Mouse (Mus musculus) C2C12 (cell line): ENCODE results near the gene Tut7. TPM values are rescaled to one million over a fixed set of nuclear protein-coding genes. Genes with fewer than 3 reads are reported as not detected.

ENCODE experiments used
- H3K27me3 ChIP-seq: one replicate; pipeline ENCODE4 v1.6.1; 2011; ENCODE audit not compliant: control insufficient read depth, insufficient read depth, insufficient read length
- H3K36me3 ChIP-seq: one replicate; pipeline ENCODE4 v1.6.1; 2011; ENCODE audit not compliant: control insufficient read depth, insufficient read depth
- H3K4me3 ChIP-seq: one replicate; pipeline ENCODE4 v1.5.1; 2011; ENCODE audit warnings: mild to moderate bottlenecking, control low read depth; ENCODE audit not compliant: poor library complexity, insufficient read depth, severe bottlenecking
- H3K79me2 ChIP-seq: one replicate; pipeline ENCODE4 v1.6.1; 2011; ENCODE audit not compliant: control insufficient read depth, insufficient read depth
- H3K79me3 ChIP-seq: one replicate; pipeline ENCODE4 v1.6.1; 2011; ENCODE audit warnings: low read depth, control low read depth
- H3ac ChIP-seq: one replicate; pipeline ENCODE3; 2011; ENCODE audit warnings: low read depth; ENCODE audit not compliant: control insufficient read depth, insufficient read length
- CEBPB ChIP-seq: IDR thresholded peaks from one replicate; pipeline ENCODE4 v1.6.1; 2011; ENCODE audit warnings: low read depth, mild to moderate bottlenecking, control low read depth, moderate library complexity
- CTCF ChIP-seq: IDR thresholded peaks from one replicate; pipeline ENCODE4 v1.5.1; 2011; ENCODE audit not compliant: control insufficient read depth, insufficient read depth, insufficient read length
- FOSL1 ChIP-seq: IDR thresholded peaks from one replicate; pipeline ENCODE4 v1.8.0; 2011; ENCODE audit warnings: mild to moderate bottlenecking, low read length; ENCODE audit not compliant: poor library complexity, insufficient read depth, severe bottlenecking
- MAX ChIP-seq: IDR thresholded peaks from one replicate; pipeline ENCODE4 v1.6.1; 2011; ENCODE audit warnings: mild to moderate bottlenecking, control low read depth
- MYOD1 ChIP-seq: IDR thresholded peaks from one replicate; pipeline ENCODE4 v1.6.1; 2011; ENCODE audit warnings: low read depth; ENCODE audit not compliant: control insufficient read depth, insufficient read length
- MYOG ChIP-seq: IDR thresholded peaks from one replicate; pipeline ENCODE4 v1.6.1; 2011; ENCODE audit not compliant: control insufficient read depth, insufficient read length; ENCODE audit errors: extremely low read depth
- USF1 ChIP-seq: IDR thresholded peaks from one replicate; pipeline ENCODE4 v1.6.1; 2011; ENCODE audit warnings: low read depth, mild to moderate bottlenecking, control low read depth, moderate library complexity
- polyA plus RNA-seq: library from polyadenylated mRNA; unstranded; fragments of >200 nt; fragmentation: generic; extraction: Trizol; gene quantifications from one replicate; pipeline ENCODE4 v1.2.1, GENCODE M21; 2012; ENCODE audit warnings: missing spikeins

Gene Tut7
- polyA plus RNA-seq, 1 experiment = 13.7 TPM

DNA sequence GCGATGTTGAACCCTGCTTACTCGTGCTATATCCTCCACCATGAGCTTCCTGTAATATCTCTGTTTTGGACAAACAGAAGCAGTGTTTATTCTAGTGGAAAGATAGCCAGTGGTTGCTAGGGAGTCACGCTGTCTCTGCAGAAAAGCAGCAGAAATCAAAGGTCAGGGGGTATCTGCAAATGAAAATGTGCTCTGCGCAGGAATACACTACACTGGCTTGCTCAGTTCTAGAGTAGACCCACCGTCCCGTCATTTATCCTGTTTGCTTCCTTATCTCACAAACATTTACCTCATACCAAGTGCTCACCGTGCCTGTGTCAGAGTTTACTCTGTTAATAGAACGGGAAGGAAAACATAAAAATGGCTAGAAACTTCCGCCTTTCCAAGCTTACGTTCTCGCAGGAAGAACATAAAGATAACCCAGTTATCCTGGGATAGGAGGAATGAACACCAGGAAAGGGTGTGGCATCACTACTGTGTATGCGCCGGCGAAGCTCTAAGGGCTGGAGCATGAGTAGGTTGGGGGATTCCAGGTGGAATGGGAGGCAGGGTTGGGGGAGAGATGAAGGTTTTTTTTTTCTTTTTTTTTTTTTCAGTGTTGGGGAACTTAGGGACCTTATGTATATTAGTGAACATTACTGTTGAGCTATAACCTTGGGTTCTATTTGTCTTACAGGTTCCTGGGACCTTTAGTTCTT, 13.3 kb upstream of the Tut7 start:
- no peaks in the 10 kb centered on the region for H3K27me3 ChIP-seq
- H3ac ChIP-seq = no peak overlapping the region
- no peaks in the 10 kb centered on the region for H3K79me3 ChIP-seq
- no peaks in the 10 kb centered on the region for H3K36me3 ChIP-seq
- no peak for TF ChIP-seq MYOD1
- no peak for TF ChIP-seq FOSL1
- TF ChIP-seq CEBPB = no peak
- TF ChIP-seq CTCF = no peak
- TF ChIP-seq MAX = no peak
- TF ChIP-seq MYOG = no peak
- TF ChIP-seq USF1 = no peak
- H3K4me3 ChIP-seq = no peak overlapping the region
- H3K79me2 ChIP-seq = no peaks in the 10 kb centered on the region

- no peak overlapping the region for H3K4me3 ChIP-seq
Measured at GRCm38 (mm10) chr13:59834786-59835452, 12.0 kb upstream of the Tut7 start.

DNA sequence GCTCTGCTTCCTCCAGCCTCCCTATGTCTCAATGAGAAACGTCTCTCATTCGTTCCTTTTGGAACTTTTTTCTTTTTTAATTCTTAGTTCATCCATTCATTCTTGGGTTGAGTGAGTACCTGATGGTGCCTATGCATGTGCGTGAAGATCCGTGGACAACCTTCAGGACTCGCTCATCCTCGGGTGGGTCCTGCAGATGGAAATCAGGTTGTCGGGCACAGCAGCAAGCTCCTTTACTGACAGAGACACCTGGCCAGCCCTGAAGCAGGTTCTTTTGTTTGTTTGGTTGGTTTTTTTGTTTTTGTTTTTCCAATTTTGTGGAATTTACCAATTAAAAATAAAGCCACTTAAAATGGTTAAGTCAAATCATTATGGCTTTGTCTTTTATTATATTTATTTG, 9.9 kb upstream of the Tut7 start:
- Histone ChIP-seq H3K79me3 (no peaks in the 10 kb centered on the region), H3K4me3 (no peak overlapping the region), H3K36me3 (no peaks in the 10 kb centered on the region), H3ac (no peak overlapping the region), H3K27me3 (no peaks in the 10 kb centered on the region), H3K79me2 (no peaks in the 10 kb centered on the region)
- TF ChIP-seq MYOD1 (no peak), CTCF (no peak), FOSL1 (no peak), MYOG (no peak), CEBPB (no peak), USF1 (no peak), MAX (no peak)

More at GRCm38 (mm10) chr13:59834786-59835452, 12.0 kb upstream of the Tut7 start:
- no peaks in the 10 kb centered on the region for H3K36me3 ChIP-seq
- no peaks in the 10 kb centered on the region for H3K27me3 ChIP-seq
- TF ChIP-seq CEBPB (no peak), CTCF (no peak), MAX (no peak), FOSL1 (no peak), MYOG (no peak), USF1 (no peak), MYOD1 (no peak)
- no peak overlapping the region for H3ac ChIP-seq
- no peaks in the 10 kb centered on the region for H3K79me3 ChIP-seq
- no peaks in the 10 kb centered on the region for H3K79me2 ChIP-seq

GRCm38 (mm10) chr13:59832454-59832853, 9.5 kb upstream of the Tut7 start:
- no peaks in the 10 kb centered on the region for H3K79me3 ChIP-seq
- H3K27me3 ChIP-seq = no peaks in the 10 kb centered on the region
- TF ChIP-seq MYOD1 = no peak
- no peak for TF ChIP-seq MAX
- no peak for TF ChIP-seq CTCF
- TF ChIP-seq MYOG = no peak
- no peak for TF ChIP-seq CEBPB
- TF ChIP-seq FOSL1 = no peak
- no peak overlapping the region for H3K4me3 ChIP-seq
- H3K36me3 ChIP-seq = no peaks in the 10 kb centered on the region
- no peaks in the 10 kb centered on the region for H3K79me2 ChIP-seq
- no peak overlapping the region for H3ac ChIP-seq

- H3K36me3 ChIP-seq = peaks cover 4% of the 10 kb centered on the region
- H3K4me3 ChIP-seq = no peak overlapping the region
- H3K79me3 ChIP-seq = peaks cover 16% of the 10 kb centered on the region
- peaks cover 18% of the 10 kb centered on the region for H3K79me2 ChIP-seq
- TF ChIP-seq CTCF (no peak), MYOD1 (no peak), USF1 (no peak), MYOG (no peak), MAX (no peak), CEBPB (no peak), FOSL1 (no peak)
- no peaks in the 10 kb centered on the region for H3K27me3 ChIP-seq
- no peak overlapping the region for H3ac ChIP-seq
Measured at GRCm38 (mm10) chr13:59825966-59826365, 3.0 kb upstream of the Tut7 start.
